Mouse (Mus musculus): Measurements from ENCODE around the gene Cdk6. TPM values are rescaled to one million over a fixed set of nuclear protein-coding genes. Genes with fewer than 3 reads are reported as not detected.

The Cdk6 gene
- total RNA-seq (2012; rRNA removed) (195 and 197 TPM in 2 replicates), polyA plus RNA-seq (2012; ENCODE audit: insufficient read depth in 1 of 2, insufficient read length in 2 of 2, low read depth in 1 of 2, low replicate concordance in 2 of 2, missing spikeins in 1 of 2) (100 to 1,000 TPM in 1 of 2 experiments, 10 to 100 TPM in 1; 79.0 to 318 TPM)

DNA sequence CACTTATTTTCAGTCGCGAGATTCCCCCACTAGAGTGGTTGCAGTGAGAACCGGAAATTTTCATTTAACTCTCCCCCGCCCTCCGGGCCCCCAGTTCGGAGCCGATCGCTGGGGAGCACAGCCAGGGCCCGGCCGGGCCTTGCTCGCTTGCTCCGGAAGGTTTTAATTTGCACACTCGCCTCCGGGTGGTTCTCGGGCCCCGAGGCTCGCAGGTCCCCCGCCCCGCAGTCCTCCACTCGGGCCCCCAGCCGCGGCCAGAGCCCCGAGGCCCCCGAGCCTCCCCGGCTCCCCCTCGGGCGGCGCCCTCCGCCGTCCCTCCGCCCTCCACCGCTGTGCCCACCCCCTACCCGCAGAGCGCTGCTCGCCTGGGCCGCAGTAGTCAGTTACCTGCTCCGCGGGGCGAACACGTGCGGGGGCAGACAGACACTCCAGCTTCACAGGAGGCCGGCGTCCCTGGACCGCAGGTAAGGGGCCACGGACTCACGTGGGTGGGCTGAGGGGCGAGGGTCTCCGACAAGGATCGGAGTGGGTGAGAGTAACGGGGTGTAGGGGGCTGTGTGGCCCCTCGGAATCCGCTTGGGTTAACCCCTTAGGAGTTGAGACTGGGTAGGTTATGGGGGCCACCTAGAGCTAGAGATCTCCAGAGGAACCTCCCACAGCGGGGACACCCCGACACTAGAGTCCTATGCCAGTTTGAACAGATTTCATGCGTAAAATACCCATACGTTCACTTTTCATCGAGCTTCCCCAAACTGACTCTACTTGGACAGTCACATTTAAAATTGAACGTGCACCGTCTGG, at the start of gene Cdk6:
Cdk6 (plus strand) TSS at position 375 of the 801 bp plus-strand sequence.
- DNase-seq (ENCODE audit: low read depth, low spot score), result peak; percentile 73
- Histone ChIP-seq H3K27me3 (ENCODE audit: control insufficient read depth in 1 of 2, insufficient read depth in 2 of 2, low read length in 2 of 2) (no peaks in the 10 kb centered on the region), H3K9me3 (replicated peaks; ENCODE audit: insufficient read depth, low read length) (no peaks in the 10 kb centered on the region), H3K4me1 (ENCODE audit: control insufficient read depth in 1 of 2, insufficient read depth in 2 of 2, low read length in 2 of 2) (peaks cover 3 to 6% of the 10 kb centered on the region in 2 experiments; a peak in 2 of 4 replicates), H3K4me3 (ENCODE audit: control insufficient read depth in 1 of 2, insufficient read depth in 1 of 2, low read depth in 2 of 2, low read length in 2 of 2) (peak within 1 kb of the TSS; percentile 74 to 98), H3K27ac (ENCODE audit: control insufficient read depth, low read depth, low read length) (peak within 1 kb of the TSS; percentile 95), H3K36me3 (ENCODE audit: control insufficient read depth in 1 of 2, insufficient read depth in 2 of 2, low read length in 2 of 2) (peaks cover 5 to 13% of the 10 kb centered on the region in 2 experiments), H3K9ac (ENCODE audit: control insufficient read depth, low read depth, low read length, poor library complexity, severe bottlenecking) (peak within 1 kb of the TSS; percentile 98), H3K79me2 (ENCODE audit: control insufficient read depth, insufficient read depth, low read length, poor library complexity) (peaks cover 60% of the 10 kb centered on the region)
- TF ChIP-seq MAX (IDR thresholded peaks at IDR 0.05; ENCODE audit: low read length) (peak; percentile 60), ELF1 (IDR thresholded peaks at IDR 0.05; ENCODE audit: low read depth, low read length) (no peak), JUND (IDR thresholded peaks at IDR 0.05; ENCODE audit: low read depth, low read length) (no peak), MEF2A (IDR thresholded peaks at IDR 0.05; ENCODE audit: extremely low read depth, insufficient replicate concordance, low read depth, low read length, poor library complexity, severe bottlenecking) (no peak), HCFC1 (IDR thresholded peaks at IDR 0.05; ENCODE audit: low read depth, low read length) (peak; percentile 50), ZMIZ1 (IDR thresholded peaks at IDR 0.05; ENCODE audit: low read depth, low read length) (peak; percentile 73; the same call in 1 of the 2 replicates), KAT2A (conservative IDR thresholded peaks at IDR 0.05; ENCODE audit: low read depth, low read length) (no peak; the same call in 1 of the 2 replicates), EP300 (IDR thresholded peaks at IDR 0.05; ENCODE audit: low read depth in 1 of 2, low read length in 2 of 2) (no peak; a peak in 1 of 4 replicates), USF2 (IDR thresholded peaks at IDR 0.05; ENCODE audit: borderline replicate concordance in 1 of 2, insufficient read depth in 1 of 2, low read depth in 1 of 2, low read length in 2 of 2) (no peak), ETS1 (IDR thresholded peaks at IDR 0.05; ENCODE audit: low read depth, low read length) (peak; percentile 17; the same call in 1 of the 2 replicates), BHLHE40 (IDR thresholded peaks at IDR 0.05; ENCODE audit: borderline replicate concordance, low read depth, low read length) (0 out of 2 replicates have a peak, but pooled peaks have one; percentile 49), ZNF384 (IDR thresholded peaks at IDR 0.05; ENCODE audit: low read depth, low read length) (no peak), ZC3H11A (IDR thresholded peaks at IDR 0.05; ENCODE audit: low read depth, low read length) (no peak), POLR2A (IDR thresholded peaks at IDR 0.05; ENCODE audit: control insufficient read depth in 1 of 2, insufficient read depth in 1 of 2, low read depth in 1 of 2, low read length in 2 of 2, poor library complexity in 1 of 2) (peak; percentile 51 to 56; a peak in 2 of 4 replicates), TCF12 (IDR thresholded peaks at IDR 0.05; ENCODE audit: low read depth, low read length) (peak; percentile 52), CTCF (IDR thresholded peaks at IDR 0.05 in 2 of 3, conservative IDR thresholded peaks at IDR 0.05 in 1 of 3; ENCODE audit: control insufficient read depth in 1 of 3, insufficient read depth in 1 of 3, low read depth in 2 of 3, low read length in 3 of 3, poor library complexity in 1 of 3, severe bottlenecking in 1 of 3) (no peak), MYB (IDR thresholded peaks at IDR 0.05; ENCODE audit: low read depth, low read length) (no peak), TBP (IDR thresholded peaks at IDR 0.05; ENCODE audit: low read depth, low read length) (peak; percentile 20; the same call in 1 of the 2 replicates), POLR2AphosphoS5 (IDR thresholded peaks at IDR 0.05; ENCODE audit: borderline replicate concordance, low read depth, low read length) (no peak), MAFK (IDR thresholded peaks at IDR 0.05; ENCODE audit: borderline replicate concordance, low read depth, low read length) (no peak), MXI1 (IDR thresholded peaks at IDR 0.05; ENCODE audit: low read depth, low read length) (peak; percentile 86), USF1 (IDR thresholded peaks at IDR 0.05; ENCODE audit: low read depth, low read length) (no peak; the same call in 1 of the 2 replicates), CHD1 (IDR thresholded peaks at IDR 0.05; ENCODE audit: low read depth, low read length) (0 out of 2 replicates have a peak, but pooled peaks have one; percentile 58), SMC3 (IDR thresholded peaks at IDR 0.05; ENCODE audit: low read depth, low read length) (0 out of 2 replicates have a peak, but pooled peaks have one; percentile 6), E2F4 (IDR thresholded peaks at IDR 0.05; ENCODE audit: borderline replicate concordance, low read depth, low read length) (no peak), POLR2AphosphoS2 (IDR thresholded peaks at IDR 0.05; ENCODE audit: low read length) (0 out of 2 replicates have a peak, but pooled peaks have one; percentile 7), GATA1 (IDR thresholded peaks at IDR 0.05; ENCODE audit: low read depth, low read length) (no peak), SIN3A (IDR thresholded peaks at IDR 0.05; ENCODE audit: low read length) (peak; percentile 59), UBTF (IDR thresholded peaks at IDR 0.05; ENCODE audit: borderline replicate concordance, insufficient read depth, low read depth, low read length) (peak; percentile 94; the same call in 1 of the 2 replicates), GABPA (IDR thresholded peaks at IDR 0.05; ENCODE audit: low read depth, low read length) (peak; percentile 20; the same call in 1 of the 2 replicates), TAL1 (IDR thresholded peaks at IDR 0.05; ENCODE audit: low read length) (no peak), MYC (IDR thresholded peaks at IDR 0.05; ENCODE audit: low read depth, low read length) (peak; percentile 38; the same call in 1 of the 2 replicates), NRF1 (IDR thresholded peaks at IDR 0.05; ENCODE audit: insufficient read depth, low read depth, low read length, poor library complexity, severe bottlenecking) (no peak), NELFE (IDR thresholded peaks at IDR 0.05; ENCODE audit: low read depth, low read length) (peak; percentile 56)
